Mouse (Mus musculus) small intestine, adult 2 months (tissue): Measurements from ENCODE around the gene Pygb.

ENCODE experiments used
- CTCF ChIP-seq: fragments of 200-500 bp; IDR thresholded peaks from 2 replicates; pipeline ENCODE4 v1.5.1; 2012; ENCODE audit warnings: low read depth, mild to moderate bottlenecking, control low read depth, inconsistent platforms, low read length, moderate library complexity, mixed read lengths; ENCODE audit not compliant: insufficient replicate concordance, insufficient read length; ENCODE audit errors: extremely low read depth
- POLR2A ChIP-seq: fragments of 200-500 bp; IDR thresholded peaks from 2 replicates; pipeline ENCODE4 v1.6.1; 2012; ENCODE audit warnings: low read depth, mild to moderate bottlenecking, control low read depth, inconsistent platforms, low read length, moderate library complexity

- no peak for TF ChIP-seq CTCF
- TF ChIP-seq POLR2A = no peak
Observed at GRCm38 (mm10) chr2:150770747-150771146, 15.8 kb upstream of the Pygb start.
